Mouse (Mus musculus) kidney, embryonic 15.5 days (tissue): Measurements from ENCODE around the gene Frmd4b. TPM values are rescaled to one million over a fixed set of nuclear protein-coding genes. Genes with fewer than 3 reads are reported as not detected.
A peak's percentile ranks its signal among the peaks of the same experiment; 100 is the strongest.
"Not testable (repeated sequence)": the region's sequence is repeated elsewhere in the genome, so short reads cannot be mapped to it uniquely, and the experiment has no call there.

Experiments
- ATAC-seq: fragments of 200-750 bp; cut with Nextera tagmentation; replicated peaks from 2 replicates; pipeline ENCODE4 v1.8.0; 2017; ENCODE audit warnings: moderate TSS enrichment; ENCODE audit not compliant: low FRiP score
- H3K27ac ChIP-seq: fragments of 300-500 bp; sonication (generic); 2 replicates; pipeline ENCODE4 v1.5.1; 2015; ENCODE audit warnings: mild to moderate bottlenecking, inconsistent platforms
- H3K27me3 ChIP-seq: fragments of 300-500 bp; sonication (generic); 2 replicates; pipeline ENCODE4 v1.6.1; 2015; ENCODE audit warnings: inconsistent platforms
- H3K36me3 ChIP-seq: fragments of 300-500 bp; sonication (generic); 2 replicates; pipeline ENCODE4 v1.6.1; 2015; ENCODE audit warnings: inconsistent platforms
- H3K4me1 ChIP-seq: fragments of 300-500 bp; sonication (generic); 2 replicates; pipeline ENCODE4 v1.6.1; 2015; ENCODE audit warnings: inconsistent platforms
- H3K4me2 ChIP-seq: fragments of 300-500 bp; sonication (generic); 2 replicates; pipeline ENCODE4 v1.6.1; 2015; ENCODE audit warnings: moderate library complexity, mild to moderate bottlenecking, inconsistent platforms
- H3K4me3 ChIP-seq: fragments of 300-500 bp; sonication (generic); replicated peaks from 2 replicates; pipeline ENCODE4 v1.5.1; 2015; ENCODE audit warnings: mild to moderate bottlenecking, inconsistent platforms
- H3K9ac ChIP-seq: fragments of 300-500 bp; sonication (generic); 2 replicates; pipeline ENCODE4 v1.6.1; 2015; ENCODE audit warnings: mild to moderate bottlenecking, inconsistent platforms
- H3K9me3 ChIP-seq: fragments of 300-500 bp; sonication (generic); replicated peaks from 2 replicates; pipeline ENCODE4 v1.6.1; 2016; ENCODE audit warnings: inconsistent platforms
- WGBS: fragments of 180-500 bp; shearing (Covaris S2); methylation state at CpG from one replicate; pipeline ENCODE4 v1.1.7; 2015; ENCODE audit warnings: mixed read lengths; 5-methylcytosine and 5-hydroxymethylcytosine counted together
- polyA plus RNA-seq: library from polyadenylated mRNA; unstranded; fragments of >200 nt; fragmentation: Nextera tagmentation; extraction: Ambion mirVana; gene quantifications from 2 replicates; pipeline ENCODE4 v1.2.1, GENCODE M21; 2015

The Frmd4b gene
- polyA plus RNA-seq, 1 experiment from 2014 or later = 16.2 TPM

GRCm38 (mm10) chr6:97381275-97381674, 236.1 kb downstream of the Frmd4b start:
- no peak overlapping the region for H3K4me3 ChIP-seq
- 0 out of 2 replicates have a peak, but pooled peaks cover 4% of the 10 kb centered on the region for H3K4me1 ChIP-seq
- H3K9ac ChIP-seq = no peak overlapping the region
- no peaks in the 10 kb centered on the region for H3K9me3 ChIP-seq
- no peak overlapping the region for H3K4me2 ChIP-seq
- WGBS = 78% methylated on average over 4 of the region's 4 CpGs
- ATAC-seq = no peak
- H3K27me3 ChIP-seq = no peaks in the 10 kb centered on the region
- H3K36me3 ChIP-seq = no peaks in the 10 kb centered on the region
- H3K27ac ChIP-seq = no peak overlapping the region

GRCm38 (mm10) chr6:97370947-97371346, 246.4 kb downstream of the Frmd4b start:
- Histone ChIP-seq H3K27ac (no peak overlapping the region), H3K27me3 (no peaks in the 10 kb centered on the region), H3K9ac (no peak overlapping the region), H3K4me3 (no peak overlapping the region), H3K4me2 (no peak overlapping the region), H3K9me3 (no peaks in the 10 kb centered on the region), H3K36me3 (no peaks in the 10 kb centered on the region), H3K4me1 (no peaks in the 10 kb centered on the region)
- WGBS = 75% methylated on average over 2 of the region's 2 CpGs
- no peak for ATAC-seq

DNA sequence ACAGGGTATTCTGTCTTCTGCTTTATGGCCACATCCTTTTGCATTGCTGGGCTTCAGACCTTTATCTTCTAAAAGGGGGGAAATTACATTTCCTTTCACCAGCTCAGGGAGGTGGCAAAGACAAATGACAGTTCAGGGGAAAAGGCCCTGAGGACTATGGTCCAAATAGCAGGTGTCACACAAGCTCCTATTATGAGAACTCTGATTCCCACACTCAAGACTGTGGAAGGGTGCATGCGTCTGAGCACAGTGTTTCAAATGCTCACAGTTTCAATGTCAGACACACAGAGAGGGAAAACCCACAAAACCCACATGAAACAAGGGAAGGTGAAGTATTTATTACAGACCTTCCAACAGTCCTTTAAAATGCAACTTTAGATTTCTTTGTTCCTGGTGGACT, 246.9 kb downstream of the Frmd4b start:
- Histone ChIP-seq H3K27ac (no peak overlapping the region), H3K4me2 (no peak overlapping the region), H3K4me3 (no peak overlapping the region), H3K36me3 (no peaks in the 10 kb centered on the region), H3K27me3 (no peaks in the 10 kb centered on the region), H3K9ac (no peak overlapping the region), H3K4me1 (no peaks in the 10 kb centered on the region), H3K9me3 (no peaks in the 10 kb centered on the region)
- WGBS = 67% methylated on average over 1 of the region's 1 CpGs
- no peak for ATAC-seq

DNA sequence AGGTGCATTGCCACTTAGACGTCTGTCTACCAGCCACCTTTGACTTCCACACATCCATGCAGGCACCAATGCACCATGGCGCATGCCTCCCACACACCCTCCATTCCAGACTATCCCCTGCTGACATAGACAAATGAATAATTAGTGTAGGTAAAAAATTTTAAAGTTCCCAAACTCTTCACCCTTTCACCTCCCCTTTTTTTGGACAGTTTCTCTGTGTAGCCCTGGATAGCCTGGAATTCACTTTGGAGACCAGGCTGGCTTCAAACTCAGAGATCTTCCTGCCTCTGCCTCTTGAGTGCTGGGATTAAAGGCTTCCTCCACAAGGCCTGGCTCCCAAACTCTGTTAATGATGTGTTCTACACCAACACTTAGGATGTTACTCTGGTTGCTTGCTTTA, 253.5 kb downstream of the Frmd4b start:
- Histone ChIP-seq H3K9ac (no peak overlapping the region), H3K27ac (no peak overlapping the region), H3K27me3 (no peaks in the 10 kb centered on the region), H3K36me3 (no peaks in the 10 kb centered on the region), H3K4me2 (no peak overlapping the region), H3K4me3 (no peak overlapping the region), H3K9me3 (no peaks in the 10 kb centered on the region), H3K4me1 (no peaks in the 10 kb centered on the region)
- WGBS = 77% methylated on average over 2 of the region's 2 CpGs
- ATAC-seq = no peak

- not testable (repeated sequence) for H3K27ac ChIP-seq, H3K9ac ChIP-seq, H3K9me3 ChIP-seq, H3K4me2 ChIP-seq, ATAC-seq, H3K4me3 ChIP-seq, H3K27me3 ChIP-seq, H3K36me3 ChIP-seq
- 91% methylated on average over 4 of the region's 4 CpGs for WGBS
- peaks cover 29% of the 10 kb centered on the region for H3K4me1 ChIP-seq
Measured at GRCm38 (mm10) chr6:97357606-97358005, 259.7 kb downstream of the Frmd4b start.

DNA sequence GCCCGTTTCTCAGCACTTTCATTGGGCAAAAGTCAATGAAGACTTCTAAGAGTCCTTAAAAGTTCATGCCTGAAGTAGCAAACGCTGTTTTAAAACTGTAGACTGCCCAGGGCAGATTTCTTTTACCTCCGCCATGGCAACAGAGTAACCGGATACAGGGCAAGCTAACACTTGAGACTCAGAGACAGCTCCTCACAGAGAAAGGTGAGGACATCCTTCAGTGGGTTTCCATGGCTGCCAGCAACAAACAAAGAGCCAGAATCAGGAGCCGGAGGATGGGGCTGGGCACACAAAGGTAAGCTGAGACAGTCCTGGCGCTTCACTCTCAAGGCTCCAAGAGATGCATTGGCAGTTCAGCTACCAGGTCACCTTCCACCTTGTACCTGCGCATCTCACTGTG, 260.7 kb downstream of the Frmd4b start:
- Histone ChIP-seq H3K9ac (no peak overlapping the region), H3K9me3 (no peaks in the 10 kb centered on the region), H3K4me2 (no peak overlapping the region), H3K27ac (no peak overlapping the region), H3K27me3 (no peaks in the 10 kb centered on the region), H3K4me3 (no peak overlapping the region), H3K4me1 (peaks cover 34% of the 10 kb centered on the region), H3K36me3 (no peaks in the 10 kb centered on the region)
- ATAC-seq = no peak
- WGBS = 49% methylated on average over 7 of the region's 7 CpGs

GRCm38 (mm10) chr6:97355141-97355540, 262.2 kb downstream of the Frmd4b start:
- H3K4me1 ChIP-seq = peaks cover 41% of the 10 kb centered on the region
- H3K9ac ChIP-seq = no peak overlapping the region
- no peaks in the 10 kb centered on the region for H3K9me3 ChIP-seq
- H3K36me3 ChIP-seq = no peaks in the 10 kb centered on the region
- no peak for ATAC-seq
- H3K4me2 ChIP-seq = no peak overlapping the region
- 18% methylated on average over 8 of the region's 8 CpGs for WGBS
- H3K4me3 ChIP-seq = no peak overlapping the region
- H3K27ac ChIP-seq = peak overlapping the region; percentile 38; the same call in 1 of the 2 replicates
- H3K27me3 ChIP-seq = no peaks in the 10 kb centered on the region

GRCm38 (mm10) chr6:97353933-97354332, 263.4 kb downstream of the Frmd4b start:
- Histone ChIP-seq H3K27me3 (no peaks in the 10 kb centered on the region), H3K9me3 (no peaks in the 10 kb centered on the region), H3K4me3 (peak overlapping the region; percentile 24), H3K4me1 (peaks cover 52% of the 10 kb centered on the region), H3K36me3 (no peaks in the 10 kb centered on the region), H3K9ac (0 out of 2 replicates have a peak overlapping the region, but pooled peaks have one; percentile 7), H3K4me2 (peak overlapping the region; percentile 50), H3K27ac (0 out of 2 replicates have a peak overlapping the region, but pooled peaks have one; percentile 13)
- ATAC-seq = peak; percentile 63; the same call in 1 of the 2 replicates
- 9% methylated on average over 5 of the region's 5 CpGs for WGBS

GRCm38 (mm10) chr6:97353371-97353770, 264.0 kb downstream of the Frmd4b start:
- H3K9me3 ChIP-seq = no peaks in the 10 kb centered on the region
- H3K4me1 ChIP-seq = peaks cover 52% of the 10 kb centered on the region
- peak overlapping the region; percentile 24 for H3K4me3 ChIP-seq
- no peaks in the 10 kb centered on the region for H3K27me3 ChIP-seq
- H3K9ac ChIP-seq = 0 out of 2 replicates have a peak overlapping the region, but pooled peaks have one; percentile 7
- H3K36me3 ChIP-seq = no peaks in the 10 kb centered on the region
- no peak for ATAC-seq
- peak overlapping the region; percentile 50 for H3K4me2 ChIP-seq
- 0 out of 2 replicates have a peak overlapping the region, but pooled peaks have one; percentile 13 for H3K27ac ChIP-seq
- 30% methylated on average over 6 of the region's 6 CpGs for WGBS

DNA sequence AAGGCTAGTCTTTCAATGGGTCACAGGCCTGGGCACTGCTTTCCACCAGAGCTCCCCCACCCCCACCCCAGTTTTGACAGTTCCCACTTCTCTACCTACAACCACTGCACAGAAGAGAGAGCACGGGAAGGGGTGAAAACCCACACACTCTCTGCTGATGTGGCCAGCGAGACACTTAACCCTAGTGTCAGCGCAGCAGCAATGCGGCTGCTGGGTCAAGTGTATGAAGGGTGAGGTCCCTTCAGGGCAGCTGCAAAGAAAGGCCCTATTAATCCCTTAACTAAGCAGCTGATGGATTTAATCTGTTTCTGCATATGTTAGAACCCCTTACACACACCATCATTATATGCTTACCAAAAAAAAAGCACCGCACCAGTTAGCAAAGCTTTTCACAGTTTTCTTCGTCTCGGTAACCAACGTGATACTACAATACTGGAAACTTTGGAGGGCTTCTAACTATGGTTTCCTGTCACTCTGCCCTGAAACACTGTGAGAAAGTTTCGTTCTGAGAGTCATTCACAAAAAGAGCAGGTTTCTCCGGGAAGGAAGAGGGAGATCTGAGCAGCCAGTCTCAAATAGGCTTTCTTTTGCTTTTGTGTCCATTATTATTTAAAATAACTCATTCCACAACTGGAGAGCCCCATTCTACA, 264.7 kb downstream of the Frmd4b start:
- H3K4me3 ChIP-seq = no peak overlapping the region
- no peaks in the 10 kb centered on the region for H3K9me3 ChIP-seq
- H3K27ac ChIP-seq = 0 out of 2 replicates have a peak overlapping the region, but pooled peaks have one; percentile 14
- H3K36me3 ChIP-seq = no peaks in the 10 kb centered on the region
- ATAC-seq = no peak
- no peak overlapping the region for H3K9ac ChIP-seq
- H3K4me1 ChIP-seq = peaks cover 52% of the 10 kb centered on the region
- 28% methylated on average over 10 of the region's 10 CpGs for WGBS
- H3K27me3 ChIP-seq = no peaks in the 10 kb centered on the region
- 0 out of 2 replicates have a peak overlapping the region, but pooled peaks have one; percentile 8 for H3K4me2 ChIP-seq

DNA sequence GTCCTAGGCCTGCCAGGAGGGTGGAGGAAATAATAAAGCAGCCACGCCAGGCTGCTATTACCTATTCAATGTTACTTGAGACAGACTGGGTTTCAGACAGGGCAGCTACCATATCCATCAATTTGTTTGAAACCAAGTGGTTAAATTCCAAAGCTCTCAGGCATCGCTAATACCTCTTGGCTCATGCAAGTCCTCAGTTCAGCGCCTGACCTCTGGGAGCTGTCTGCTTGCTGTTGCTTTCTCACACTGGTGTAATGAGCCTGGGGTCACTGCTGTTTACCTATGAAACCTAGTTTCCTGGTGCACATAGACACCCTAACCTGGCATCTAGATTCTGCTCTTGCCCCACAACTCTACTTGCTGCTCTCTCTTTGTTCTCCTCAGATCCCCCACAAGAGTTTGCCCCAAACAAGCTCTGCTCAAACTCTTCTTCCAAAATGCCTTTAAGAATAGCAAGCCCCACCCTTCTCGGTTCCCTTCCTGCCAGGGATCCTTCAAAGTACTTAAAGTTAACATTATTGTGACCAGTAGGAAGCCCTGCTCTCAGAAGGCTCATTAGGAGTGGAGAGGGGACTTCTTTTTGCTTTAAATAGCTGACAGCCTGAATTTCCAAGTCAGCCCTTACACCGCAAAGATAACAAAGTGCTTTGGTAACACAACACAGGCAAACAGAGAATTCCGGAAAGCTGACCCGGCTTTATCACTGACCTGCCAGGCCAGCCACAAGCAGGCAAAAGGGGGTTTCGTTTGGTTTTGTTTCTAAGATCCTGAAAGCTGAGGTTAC, 267.8 kb downstream of the Frmd4b start:
- peaks cover 45% of the 10 kb centered on the region for H3K4me1 ChIP-seq
- no peaks in the 10 kb centered on the region for H3K36me3 ChIP-seq
- 16% methylated on average over 8 of the region's 8 CpGs for WGBS
- no peak overlapping the region for H3K9ac ChIP-seq
- H3K27ac ChIP-seq = peak overlapping the region; percentile 43
- H3K4me2 ChIP-seq = no peak overlapping the region
- H3K4me3 ChIP-seq = no peak overlapping the region
- no peaks in the 10 kb centered on the region for H3K27me3 ChIP-seq
- no peaks in the 10 kb centered on the region for H3K9me3 ChIP-seq
- peak; percentile 57; the same call in 1 of the 2 replicates for ATAC-seq

DNA sequence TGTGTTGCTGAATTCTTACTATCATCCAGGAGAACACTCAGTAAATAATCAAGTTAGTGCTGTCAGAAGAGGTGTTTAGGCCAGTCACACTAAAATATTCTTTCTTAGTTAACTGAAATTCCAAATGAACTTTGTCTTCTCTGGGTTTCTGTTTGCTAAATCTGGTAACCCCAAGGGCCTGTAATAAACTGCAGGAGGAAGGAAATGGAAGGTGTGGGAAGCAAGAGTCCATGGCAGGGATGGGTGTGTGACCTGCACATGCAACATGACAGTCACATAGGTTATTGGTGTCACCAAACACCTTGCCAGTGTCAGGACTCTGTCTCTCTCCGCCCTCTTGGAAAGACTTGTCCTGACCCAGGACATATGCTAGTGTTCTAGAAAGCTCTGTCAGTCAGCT, 270.4 kb downstream of the Frmd4b start:
- H3K4me3 ChIP-seq = no peak overlapping the region
- ATAC-seq = 0 out of 2 replicates have a peak, but pooled peaks have one; percentile 47
- peaks cover 27% of the 10 kb centered on the region for H3K4me1 ChIP-seq
- no peak overlapping the region for H3K27ac ChIP-seq
- no peaks in the 10 kb centered on the region for H3K36me3 ChIP-seq
- no peak overlapping the region for H3K9ac ChIP-seq
- H3K27me3 ChIP-seq = no peaks in the 10 kb centered on the region
- no peaks in the 10 kb centered on the region for H3K9me3 ChIP-seq
- WGBS = 79% methylated on average over 1 of the region's 1 CpGs
- no peak overlapping the region for H3K4me2 ChIP-seq
